Mouse (Mus musculus): ENCODE data around the gene Ifi213.

- TF ChIP-seq TAL1 (IDR thresholded peaks at IDR 0.05; ENCODE audit: low read length) (no peak), GATA1 (IDR thresholded peaks at IDR 0.05; ENCODE audit: low read length) (no peak)
Observed at GRCm38 (mm10) chr1:173626686-173627085, 27.6 kb upstream of the Ifi213 start.

All from erythroblast, embryonic 14.5 days (primary cell).